Mouse (Mus musculus) thymus, postnatal 0 days (tissue): ENCODE data around the gene Epb41l2. TPM values are rescaled to one million over a fixed set of nuclear protein-coding genes. Genes with fewer than 3 reads are reported as not detected.

Experiments used
- DNase-seq: peaks from one replicate; pipeline ENCODE4 v3.0.0-alpha.2; 2015; ENCODE audit warnings: low spot score
- polyA plus RNA-seq: library from polyadenylated mRNA; unstranded; fragments of >200 nt; fragmentation: Nextera tagmentation; extraction: Ambion mirVana; gene quantifications from 2 replicates; pipeline ENCODE4 v1.2.1, GENCODE M21; 2015

The Epb41l2 gene
- polyA plus RNA-seq, 1 experiment from 2014 or later: 29.4 TPM

DNA sequence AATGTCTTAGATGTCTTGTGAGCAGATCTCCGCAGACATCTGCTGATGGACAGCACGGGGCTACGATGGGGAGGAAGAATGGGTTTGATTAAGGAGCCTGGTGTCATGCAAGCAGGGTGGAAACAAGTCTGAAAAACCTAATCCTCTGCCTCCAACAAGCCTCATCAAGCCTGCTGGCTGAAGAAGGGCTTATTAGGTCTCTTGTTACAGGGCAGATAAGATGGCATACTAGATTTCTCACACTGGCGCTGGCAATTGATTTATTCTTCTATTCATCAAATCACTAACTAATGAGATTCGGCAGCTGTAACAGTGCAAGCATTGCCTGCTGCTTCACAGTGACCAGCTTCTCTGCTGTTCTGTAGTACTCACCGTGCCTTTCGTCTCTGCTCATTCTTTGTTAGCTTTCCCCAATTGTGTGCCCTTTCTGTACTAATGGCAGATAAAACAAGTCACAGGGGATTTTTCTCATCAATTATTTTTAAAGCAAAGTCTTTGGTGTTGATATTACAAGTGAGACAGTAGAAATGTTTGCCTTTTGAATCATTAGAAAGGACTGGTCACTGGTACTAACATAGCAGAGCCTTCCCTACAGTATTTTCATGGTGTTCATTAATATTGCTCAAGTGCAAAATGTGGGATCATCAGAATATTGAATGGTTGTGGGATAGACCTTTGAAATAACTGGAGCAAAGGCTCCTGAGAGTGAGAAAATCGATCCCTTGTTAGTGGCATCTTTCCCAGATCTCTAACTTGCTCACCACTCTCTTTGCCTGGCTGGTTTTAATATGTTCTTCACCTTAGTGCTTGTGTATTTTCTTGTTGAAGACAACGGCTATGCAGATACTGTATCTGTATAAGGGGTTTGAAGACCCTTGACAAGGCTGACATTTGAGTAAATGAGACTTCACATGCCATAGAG, 212.0 kb downstream of the Epb41l2 start:
- DNase-seq: no peak

Other genes with a start within 250 kb of the Epb41l2 start
- 11.7 and 14.8 TPM in 2 replicates for gene Akap7, start 51.9 kb upstream of the Epb41l2 start, polyA plus RNA-seq
- gene Smlr1, start 176.5 kb downstream of the Epb41l2 start, polyA plus RNA-seq: not detected in 2 replicates